Mouse (Mus musculus) limb, embryonic 13.5 days (tissue): ENCODE measurements at regions not wholly inside any gene's neighbourhood (a gene's known extent, or its start where the extent isn't known, plus 50 kb on each side); places are given as distances from the start of the nearest gene placed in this dataset.

Source experiments
- ATAC-seq: fragments of 200-750 bp; cut with Nextera tagmentation; 2 replicates; pipeline ENCODE4 v1.8.0; 2017; ENCODE audit warnings: low read depth, moderate number of reproducible peaks, moderate TSS enrichment; ENCODE audit not compliant: low FRiP score
- H3K27ac ChIP-seq: fragments of 300-500 bp; sonication (generic); 2 replicates; pipeline ENCODE4 v1.5.1; 2015; ENCODE audit warnings: inconsistent platforms, mild to moderate bottlenecking, moderate library complexity
- H3K27me3 ChIP-seq: fragments of 300-500 bp; sonication (generic); 2 replicates; pipeline ENCODE4 v1.6.1; 2015; ENCODE audit warnings: mild to moderate bottlenecking, inconsistent platforms
- H3K36me3 ChIP-seq: fragments of 300-500 bp; sonication (generic); 2 replicates; pipeline ENCODE4 v1.6.1; 2015; ENCODE audit warnings: inconsistent platforms, mild to moderate bottlenecking, moderate library complexity
- H3K4me1 ChIP-seq: fragments of 300-500 bp; sonication (generic); 2 replicates; pipeline ENCODE4 v1.6.1; 2015; ENCODE audit warnings: inconsistent platforms
- H3K4me2 ChIP-seq: fragments of 300-500 bp; sonication (generic); replicated peaks from 2 replicates; pipeline ENCODE4 v1.6.1; 2015; ENCODE audit warnings: inconsistent platforms, mild to moderate bottlenecking, moderate library complexity
- H3K4me3 ChIP-seq: fragments of 300-500 bp; sonication (generic); 2 replicates; pipeline ENCODE4 v1.5.1; 2015; ENCODE audit warnings: moderate library complexity, mild to moderate bottlenecking, inconsistent platforms
- H3K9ac ChIP-seq: fragments of 300-500 bp; sonication (generic); 2 replicates; pipeline ENCODE4 v1.6.1; 2015; ENCODE audit warnings: mild to moderate bottlenecking, inconsistent platforms
- H3K9me3 ChIP-seq: fragments of 300-500 bp; sonication (generic); 2 replicates; pipeline ENCODE4 v1.6.1; 2016; ENCODE audit warnings: inconsistent platforms
- WGBS: fragments of 180-500 bp; shearing (Covaris S2); methylation state at CpG from one replicate; pipeline ENCODE4 v1.1.7; 2015; 5-methylcytosine and 5-hydroxymethylcytosine counted together

DNA sequence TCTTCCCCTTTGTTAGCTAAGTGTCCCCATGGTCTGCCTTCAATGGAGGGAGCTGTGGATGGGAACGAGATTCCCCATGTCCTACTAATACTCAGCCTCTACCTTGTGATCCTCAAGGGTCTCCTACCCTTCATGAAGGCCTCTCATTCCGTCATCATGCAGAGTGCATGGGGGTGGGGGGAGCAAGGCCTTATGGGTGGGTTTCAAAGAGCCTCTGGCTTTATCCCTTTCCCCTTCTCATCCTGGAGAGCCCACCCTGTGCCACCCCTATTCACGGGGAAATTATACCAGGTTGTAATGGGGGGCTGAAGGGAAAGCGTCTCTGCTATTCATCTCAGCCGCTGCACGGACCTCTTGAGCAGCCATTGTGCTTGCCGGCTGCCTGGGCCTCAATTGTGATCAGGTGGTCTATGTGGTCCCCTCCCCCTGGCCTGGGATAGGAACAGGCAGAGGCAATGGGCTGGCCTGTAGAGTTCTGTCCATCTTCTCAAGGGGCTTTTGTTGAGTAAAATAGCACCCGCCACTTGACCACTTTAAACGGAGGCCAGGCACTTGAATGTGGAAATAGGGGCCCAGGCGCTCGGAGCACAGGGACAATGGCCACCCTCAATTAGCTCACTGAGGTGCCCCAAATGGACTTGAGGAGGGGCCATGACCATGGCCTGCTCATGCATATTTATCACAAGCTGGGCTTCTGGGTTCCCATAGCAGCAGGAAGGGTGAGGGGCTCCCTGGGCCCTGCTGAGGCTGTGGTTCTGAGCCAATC lies 93.1 kb upstream of the Gm12830 start:
- no peak overlapping the region for H3K9ac ChIP-seq
- H3K4me3 ChIP-seq = no peak overlapping the region
- peaks cover 24% of the 10 kb centered on the region for H3K27me3 ChIP-seq
- 91% methylated on average over 11 of the region's 11 CpGs for WGBS
- H3K36me3 ChIP-seq = no peaks in the 10 kb centered on the region
- H3K9me3 ChIP-seq = no peaks in the 10 kb centered on the region
- no peak overlapping the region for H3K4me2 ChIP-seq
- H3K4me1 ChIP-seq = peaks cover 8% of the 10 kb centered on the region; the same call in 1 of the 2 replicates
- ATAC-seq = no peak
- no peak overlapping the region for H3K27ac ChIP-seq

DNA sequence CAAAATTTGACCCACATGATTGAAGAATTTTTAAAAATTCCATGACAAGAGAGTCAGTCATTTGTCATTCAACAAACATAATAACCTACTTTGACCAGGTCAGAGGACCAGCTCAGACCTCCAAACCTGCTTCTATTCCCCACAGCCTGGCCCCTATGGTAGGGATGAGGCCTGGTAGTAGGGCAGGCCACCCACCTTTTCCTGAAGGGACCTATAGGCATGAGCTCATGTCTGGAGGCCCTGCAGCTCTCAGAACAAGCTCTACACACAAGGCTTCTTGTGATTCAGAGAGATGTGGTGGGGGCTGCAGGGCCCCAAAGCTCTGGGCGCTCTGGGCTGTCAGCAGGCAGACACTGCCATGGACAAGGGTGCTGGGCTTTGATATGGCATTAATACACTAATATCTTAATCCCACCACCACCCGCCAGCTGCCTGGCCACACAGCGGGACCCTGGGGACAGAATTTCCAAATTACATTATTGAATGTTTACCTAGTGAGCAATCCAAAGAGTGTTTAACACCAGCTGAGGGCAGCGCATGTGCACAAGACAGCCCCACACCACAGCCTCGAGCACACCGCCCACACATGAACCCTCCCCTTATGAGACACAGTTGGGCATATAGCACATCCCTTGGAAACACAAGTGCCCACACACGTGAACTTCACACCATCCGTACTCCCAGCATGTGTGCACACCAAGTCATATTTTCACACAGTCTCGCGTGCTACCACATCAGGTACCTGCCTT lies 88.1 kb upstream of the Gm12830 start:
- H3K27ac ChIP-seq = no peak overlapping the region
- ATAC-seq = peak; percentile 79

DNA sequence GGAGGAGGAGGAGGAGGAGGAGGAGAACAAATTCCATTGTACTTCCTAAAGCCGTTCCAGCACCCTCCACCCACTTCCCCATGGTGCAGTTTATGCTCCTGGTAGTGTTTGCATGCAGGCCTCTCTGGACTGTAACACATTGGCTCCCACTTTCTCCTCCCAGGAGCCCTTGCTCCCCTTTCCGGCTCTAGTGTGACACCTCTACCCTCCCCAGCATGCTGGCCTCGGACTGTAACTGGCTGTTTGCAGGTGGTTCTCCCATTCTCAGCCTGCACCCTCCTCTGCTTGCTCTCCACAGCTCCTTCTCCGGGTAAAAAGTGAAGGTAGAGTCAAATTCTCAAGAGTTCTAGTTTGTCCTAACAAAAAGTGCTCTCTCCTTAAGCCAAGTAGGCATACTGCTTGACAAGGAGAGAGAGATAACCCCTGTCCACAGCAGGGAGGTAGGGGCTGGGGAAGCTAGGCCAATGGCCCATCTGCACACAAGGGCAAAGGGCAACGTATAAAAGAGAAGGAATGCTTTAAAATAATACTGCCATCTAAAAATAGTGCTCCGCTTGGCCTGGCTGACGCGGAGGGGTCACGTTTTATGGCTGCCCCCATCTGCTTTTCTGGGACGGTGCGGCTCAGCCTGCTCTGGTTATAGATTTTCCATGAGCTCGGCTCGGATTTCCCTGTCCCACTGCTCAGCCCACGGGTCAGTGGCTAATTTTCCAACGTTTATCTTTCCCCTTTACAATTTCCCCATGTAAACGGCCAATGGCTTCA lies 82.4 kb upstream of the Gm12830 start:
- no peak overlapping the region for H3K4me3 ChIP-seq
- H3K4me2 ChIP-seq = 0 out of 2 replicates have a peak overlapping the region, but pooled peaks have one; percentile 7
- no peaks in the 10 kb centered on the region for H3K36me3 ChIP-seq
- H3K9ac ChIP-seq = no peak overlapping the region
- peaks cover 17% of the 10 kb centered on the region for H3K4me1 ChIP-seq
- H3K9me3 ChIP-seq = 0 out of 2 replicates have a peak, but pooled peaks cover 7% of the 10 kb centered on the region
- H3K27me3 ChIP-seq = peaks cover 17% of the 10 kb centered on the region; the same call in 1 of the 2 replicates
- peak; percentile 81 for ATAC-seq
- 14% methylated on average over 16 of the region's 16 CpGs for WGBS
- H3K27ac ChIP-seq = peak overlapping the region; percentile 61; the same call in 1 of the 2 replicates

More for the DNA sequence above, 88.1 kb upstream of the Gm12830 start:
- Histone ChIP-seq H3K36me3 (no peaks in the 10 kb centered on the region), H3K4me1 (peaks cover 14% of the 10 kb centered on the region), H3K4me2 (no peak overlapping the region), H3K9me3 (no peaks in the 10 kb centered on the region), H3K27me3 (peaks cover 20% of the 10 kb centered on the region), H3K4me3 (no peak overlapping the region), H3K9ac (no peak overlapping the region)
- WGBS = 71% methylated on average over 10 of the region's 10 CpGs

DNA sequence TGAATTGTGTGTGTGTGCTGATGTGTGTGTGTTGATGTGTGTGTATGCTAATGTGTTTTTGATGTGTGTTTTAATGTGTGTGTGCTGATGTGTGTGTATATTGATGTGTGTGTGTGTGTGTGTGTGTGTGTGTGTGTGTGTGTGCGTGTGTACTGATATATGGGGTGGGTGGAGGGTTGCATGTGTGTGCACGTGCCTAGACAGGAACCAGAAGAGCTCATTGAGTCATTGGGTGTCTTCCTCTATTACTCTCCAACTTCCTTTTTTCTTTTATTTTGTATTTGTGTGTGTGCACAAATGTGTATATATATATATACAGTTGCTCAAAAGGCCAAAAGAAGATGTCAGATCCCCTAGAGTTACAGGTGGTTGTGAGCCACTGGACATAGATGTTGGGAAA lies 73.4 kb upstream of the Gm12830 start:
- Histone ChIP-seq H3K36me3 (no peaks in the 10 kb centered on the region), H3K27ac (no peak overlapping the region), H3K4me2 (no peak overlapping the region), H3K4me3 (no peak overlapping the region), H3K9me3 (peaks cover 12% of the 10 kb centered on the region), H3K4me1 (0 out of 2 replicates have a peak, but pooled peaks cover 4% of the 10 kb centered on the region), H3K9ac (no peak overlapping the region), H3K27me3 (0 out of 2 replicates have a peak, but pooled peaks cover 3% of the 10 kb centered on the region)
- ATAC-seq = no peak
- 63% methylated on average over 2 of the region's 2 CpGs for WGBS

DNA sequence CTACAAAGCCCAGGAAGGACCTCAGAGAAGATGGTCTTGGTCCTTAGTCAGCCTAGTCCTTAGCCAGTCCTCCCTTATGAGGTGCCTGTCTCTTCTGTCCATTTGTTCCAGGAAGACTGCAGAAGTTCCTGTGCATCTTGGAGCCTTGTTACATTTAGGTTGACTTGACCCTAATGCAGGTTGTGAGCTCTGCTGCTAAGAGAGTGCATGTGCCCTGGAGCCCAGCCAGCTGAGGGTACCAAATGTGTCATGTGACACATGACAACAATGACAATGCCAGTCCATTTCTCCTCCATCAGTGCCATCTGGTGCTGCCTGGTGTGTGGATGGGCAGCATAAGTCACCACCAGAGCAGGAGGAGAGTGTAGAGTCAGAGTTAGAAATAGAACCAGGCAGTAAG lies 61.7 kb upstream of the Gm12830 start:
- H3K4me1 ChIP-seq = no peaks in the 10 kb centered on the region
- H3K4me3 ChIP-seq = no peak overlapping the region
- no peak overlapping the region for H3K4me2 ChIP-seq
- no peak overlapping the region for H3K27ac ChIP-seq
- no peak for ATAC-seq
- no peaks in the 10 kb centered on the region for H3K9me3 ChIP-seq
- H3K27me3 ChIP-seq = peaks cover 3% of the 10 kb centered on the region; the same call in 1 of the 2 replicates
- no peaks in the 10 kb centered on the region for H3K36me3 ChIP-seq
- H3K9ac ChIP-seq = no peak overlapping the region

DNA sequence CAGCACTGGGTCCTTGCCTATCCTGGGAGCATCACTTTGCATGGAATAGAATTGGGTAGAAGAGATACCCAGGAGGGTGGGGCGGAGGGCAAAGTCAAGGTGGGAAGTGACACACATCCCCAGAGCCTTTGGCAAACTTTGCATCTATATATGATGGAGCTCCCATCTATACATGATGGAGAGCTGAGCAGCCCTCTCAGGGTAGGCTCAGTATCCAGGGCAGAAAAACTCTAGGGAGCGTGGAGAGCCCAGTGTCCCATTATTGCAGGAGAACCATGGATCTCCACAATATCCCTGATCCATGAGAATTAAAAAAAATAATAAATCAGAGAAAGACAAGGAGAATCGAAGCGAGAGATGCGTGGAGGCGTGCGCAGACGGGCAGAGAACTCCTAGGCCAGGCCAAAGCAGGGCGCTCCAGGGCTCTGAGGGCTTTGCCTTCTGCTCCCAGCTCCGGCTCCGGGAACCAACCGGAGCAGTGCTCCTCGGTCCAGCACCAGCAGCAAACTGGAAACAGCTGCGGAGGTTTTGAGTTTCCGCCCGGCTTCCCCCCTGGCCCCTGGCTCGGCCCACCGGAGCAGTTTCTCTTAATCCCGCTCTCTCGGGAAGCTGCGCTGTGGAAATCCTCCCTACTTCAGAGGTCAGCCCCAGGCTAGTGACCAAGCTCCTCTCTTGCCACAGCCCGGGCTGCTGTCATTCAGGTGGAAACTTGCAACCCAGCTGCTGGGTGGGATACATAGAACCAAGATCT lies 54.7 kb upstream of the Gm12830 start:
- H3K27ac ChIP-seq = no peak overlapping the region
- 27% methylated on average over 22 of the region's 22 CpGs for WGBS

More for the DNA sequence above, 54.7 kb upstream of the Gm12830 start:
- Histone ChIP-seq H3K9ac (no peak overlapping the region), H3K4me3 (no peak overlapping the region), H3K4me1 (peaks cover 13% of the 10 kb centered on the region), H3K9me3 (no peaks in the 10 kb centered on the region), H3K36me3 (no peaks in the 10 kb centered on the region), H3K4me2 (peak overlapping the region; percentile 37), H3K27me3 (peaks cover 19% of the 10 kb centered on the region; the same call in 1 of the 2 replicates)
- ATAC-seq = peak; percentile 84
